Mouse (Mus musculus) heart, adult 11 months (tissue): ENCODE measurements at regions not wholly inside any gene's neighbourhood (a gene's known extent, or its start where the extent isn't known, plus 50 kb on each side); places are given as distances from the start of the nearest gene placed in this dataset.
"Not testable (repeated sequence)": the region's sequence is repeated elsewhere in the genome, so short reads cannot be mapped to it uniquely, and the experiment has no call there.

Source experiments
- DNase-seq: peaks from one replicate; pipeline ENCODE4 v3.0.0; 2022

DNA sequence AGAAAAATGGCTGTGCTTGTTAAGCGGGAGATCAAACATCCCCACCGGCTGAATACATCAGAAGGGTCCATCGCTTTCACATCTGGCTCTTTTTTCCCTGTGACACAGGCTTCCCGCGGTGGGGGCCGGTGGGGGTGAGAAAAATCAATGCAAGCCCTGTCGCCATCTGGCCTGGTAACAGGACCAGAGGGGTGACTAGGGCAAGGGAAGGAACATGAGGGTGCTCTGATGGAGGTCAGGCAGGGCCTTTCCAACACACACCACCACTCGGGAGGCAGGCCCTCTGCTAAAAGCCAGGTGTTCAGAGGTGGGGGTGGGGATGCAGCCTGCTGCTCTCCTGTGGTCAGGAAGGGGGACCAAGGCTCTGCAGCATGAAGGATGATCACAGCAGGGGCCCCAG is 107.5 kb upstream of the Syt13 start:
- DNase-seq, result no peak

GRCm38 (mm10) chr2:92808121-92808520 is 106.8 kb upstream of the Syt13 start:
- no peak for DNase-seq

GRCm38 (mm10) chr2:92809226-92809625 is 105.7 kb upstream of the Syt13 start:
- no peak for DNase-seq

- DNase-seq, result no peak
Observed at GRCm38 (mm10) chr2:92809681-92810323, 105.1 kb upstream of the Syt13 start.

GRCm38 (mm10) chr2:92810956-92811355 is 103.9 kb upstream of the Syt13 start:
- not testable (repeated sequence) for DNase-seq

DNA sequence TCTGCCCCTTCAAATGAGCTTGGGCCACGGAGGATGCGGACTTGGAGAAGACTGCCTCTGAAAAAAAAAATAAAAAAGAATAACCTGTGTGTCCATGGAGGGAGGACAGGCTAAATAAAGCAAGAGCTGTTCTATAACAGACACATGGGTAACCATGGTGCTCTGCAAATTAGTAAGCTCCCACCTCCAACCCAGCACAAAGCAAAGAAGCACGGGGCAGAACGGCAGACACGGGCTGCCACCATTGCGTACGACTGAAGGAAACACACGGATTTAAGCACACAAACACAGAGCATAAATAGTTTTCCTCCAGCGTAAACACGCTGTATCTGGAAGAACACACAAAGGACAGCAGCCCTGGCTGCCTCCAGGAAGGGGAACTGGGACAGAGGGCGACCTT is 101.9 kb upstream of the Syt13 start:
- no peak for DNase-seq

DNA sequence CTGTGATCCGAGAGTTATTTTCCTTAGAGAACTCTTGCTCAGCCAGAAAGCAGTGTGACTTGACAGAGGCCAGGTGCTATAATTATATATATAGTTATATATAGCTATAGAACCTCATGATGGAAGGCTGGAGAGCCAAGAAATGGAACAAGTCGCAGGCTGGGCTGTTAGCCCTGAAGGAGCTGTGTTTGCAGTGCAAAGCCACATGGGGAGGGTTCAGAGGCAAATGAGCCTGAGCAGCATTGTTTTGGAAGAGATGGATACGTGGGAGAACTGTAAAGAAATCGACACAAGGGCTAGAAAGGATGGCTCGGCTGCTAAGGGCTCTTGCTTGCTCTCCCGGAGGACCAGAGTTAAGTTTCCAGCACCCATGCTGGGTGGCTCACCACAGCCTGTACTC is 95.3 kb upstream of the Syt13 start:
- DNase-seq, result no peak

- no peak for DNase-seq
Observed at GRCm38 (mm10) chr2:92824325-92824724, 90.6 kb upstream of the Syt13 start.

DNA sequence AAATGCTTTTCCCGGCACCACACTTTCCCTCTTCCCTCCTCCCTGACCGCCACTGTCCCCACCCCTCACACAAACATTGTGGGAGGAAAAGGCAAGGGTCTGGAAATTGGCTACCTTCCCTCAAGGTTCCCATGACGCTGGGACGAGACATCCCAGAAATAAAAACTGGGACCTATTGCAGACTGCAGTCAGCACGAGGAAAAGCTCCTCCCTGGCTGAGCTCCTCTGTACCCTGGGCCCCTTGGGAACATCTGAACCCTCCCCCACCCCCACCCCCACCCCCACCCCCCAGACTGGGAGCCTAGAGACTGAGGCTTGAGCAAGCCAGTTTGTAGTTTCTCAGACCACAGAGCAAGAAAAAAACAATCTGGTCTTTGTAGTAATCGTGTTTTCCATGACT is 89.5 kb upstream of the Syt13 start:
- no peak for DNase-seq

DNA sequence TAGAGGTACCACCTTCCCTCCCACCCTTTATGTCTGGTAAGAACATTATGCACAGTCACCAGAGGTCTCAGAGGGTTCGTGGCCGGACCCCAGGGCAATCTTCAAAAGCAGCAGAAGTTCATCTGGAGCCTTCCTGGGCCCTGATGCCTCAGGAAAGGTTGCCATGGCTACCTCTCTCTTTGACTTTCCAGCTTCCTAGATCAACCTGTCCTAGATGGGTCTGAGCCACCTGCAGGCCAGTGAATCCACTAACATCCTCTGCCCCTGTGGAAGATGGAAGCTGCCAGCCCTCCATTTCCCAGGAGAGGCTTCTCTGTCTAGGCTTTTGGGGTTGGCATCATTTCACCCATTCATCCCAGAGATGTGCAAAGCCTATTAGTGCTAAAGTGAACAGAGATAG is 84.8 kb upstream of the Syt13 start:
- DNase-seq, result no peak

GRCm38 (mm10) chr2:92831784-92832183 is 83.1 kb upstream of the Syt13 start:
- DNase-seq, result no peak

DNA sequence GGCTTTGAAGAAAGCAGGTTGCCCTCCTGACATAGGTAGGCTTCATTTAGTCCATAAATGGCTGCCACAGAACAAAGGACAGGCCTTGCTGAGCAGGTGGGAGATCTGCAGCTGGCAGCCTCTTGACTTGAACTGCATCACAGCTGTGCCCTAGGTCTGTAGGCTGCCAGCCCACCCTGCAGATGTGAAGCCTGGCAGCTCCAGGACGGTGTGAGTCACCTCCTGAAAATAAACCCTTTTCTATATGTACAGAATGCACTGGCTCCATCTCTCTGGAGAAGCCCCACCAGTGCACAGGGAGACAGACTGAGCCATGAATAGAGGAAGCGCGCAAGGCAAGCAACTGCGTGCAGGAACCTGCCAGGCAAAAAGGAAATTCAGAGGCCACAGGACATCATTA is 78.7 kb upstream of the Syt13 start:
- no peak for DNase-seq

- DNase-seq, result no peak
Observed at GRCm38 (mm10) chr2:92838012-92838411, 76.9 kb upstream of the Syt13 start.

GRCm38 (mm10) chr2:92840009-92840408 is 74.9 kb upstream of the Syt13 start:
- DNase-seq, result peak; percentile 92

GRCm38 (mm10) chr2:92841626-92842025 is 73.3 kb upstream of the Syt13 start:
- DNase-seq, result no peak

- DNase-seq, result peak; percentile 94
Observed at GRCm38 (mm10) chr2:92845061-92845769, 69.7 kb upstream of the Syt13 start.

GRCm38 (mm10) chr2:92848962-92849361 is 65.9 kb upstream of the Syt13 start:
- no peak for DNase-seq

GRCm38 (mm10) chr2:92851336-92851735 is 63.6 kb upstream of the Syt13 start:
- DNase-seq, result no peak

GRCm38 (mm10) chr2:92853175-92853574 is 61.7 kb upstream of the Syt13 start:
- no peak for DNase-seq

GRCm38 (mm10) chr2:92854331-92854730 is 60.6 kb upstream of the Syt13 start:
- DNase-seq, result no peak

- peak; percentile 7 for DNase-seq
Observed at GRCm38 (mm10) chr2:92856047-92856446, 58.9 kb upstream of the Syt13 start.

GRCm38 (mm10) chr2:92860502-92861197 is 54.2 kb upstream of the Syt13 start:
- DNase-seq, result peak; percentile 45
